In genomic region chr4:135090613-135091012, GRCm38 (mm10) we compare ENCODE assay signal across 25 mouse cellular contexts. TPM values are rescaled to one million over a fixed set of nuclear protein-coding genes. Genes with fewer than 3 reads are reported as not detected.
A peak's percentile ranks its signal among the peaks of the same experiment; 100 is the strongest.
DNase-seq lines count a peak whose midpoint lies in the region; ATAC-seq and TF ChIP-seq lines count a peak whose summit lies in the region.
"Had no signal": no experiment of that assay in that cellular context is flagged by ENCODE, and none has a peak within 500 bp of the region (broad histone marks: within the 10 kb centered on the region; RNA-seq: fewer than 3 reads in every experiment).

No protein-coding gene starts in this region.

- no peaks in the 10 kb centered on the region for H3K27me3 ChIP-seq in hindbrain, postnatal 0 days (ENCODE audit: insufficient read depth, low read length)
- no peaks in the 10 kb centered on the region for H3K27me3 ChIP-seq in hindbrain, embryonic 12.5 days
- no peaks in the 10 kb centered on the region for H3K27me3 ChIP-seq in midbrain, embryonic 13.5 days
- H3K27me3 ChIP-seq in liver, embryonic 11.5 days (replicated peaks; ENCODE audit: control insufficient read depth, insufficient read depth, low read length), result no peaks in the 10 kb centered on the region

- no peaks in the 10 kb centered on the region for H3K36me3 ChIP-seq in hindbrain, postnatal 0 days (ENCODE audit: insufficient read depth, low read length)
- no peaks in the 10 kb centered on the region for H3K36me3 ChIP-seq in hindbrain, embryonic 12.5 days
- no peaks in the 10 kb centered on the region for H3K36me3 ChIP-seq in midbrain, embryonic 13.5 days
- no peaks in the 10 kb centered on the region for H3K36me3 ChIP-seq in liver, embryonic 11.5 days (ENCODE audit: control insufficient read depth, insufficient read depth, low read length)
- H3K36me3 ChIP-seq: embryonic facial prominence, embryonic 13.5 days; forebrain, embryonic 10.5 days; hindbrain, embryonic 13.5 days had no signal

- no peaks in the 10 kb centered on the region for H3K4me1 ChIP-seq in hindbrain, postnatal 0 days (ENCODE audit: insufficient read depth, low read length)
- H3K4me1 ChIP-seq in hindbrain, embryonic 12.5 days, result no peaks in the 10 kb centered on the region
- no peaks in the 10 kb centered on the region for H3K4me1 ChIP-seq in midbrain, embryonic 13.5 days (replicated peaks)
- H3K4me1 ChIP-seq in liver, embryonic 11.5 days (replicated peaks; ENCODE audit: control insufficient read depth, insufficient read depth, low read length), result no peaks in the 10 kb centered on the region
- H3K4me1 ChIP-seq: forebrain, embryonic 13.5 days; hindbrain, embryonic 13.5 days had no signal

- peak; percentile 8 for DNase-seq in hindbrain, postnatal 0 days (ENCODE audit: low spot score)
- peak; percentile 53 for DNase-seq in retina, embryonic 14.5 days (ENCODE audit: low spot score)
- DNase-seq in liver, embryonic 11.5 days (ENCODE audit: low spot score), result no peak
- DNase-seq: adrenal gland, adult 2 months; adrenal gland, postnatal 14 days; cerebellum, adult 11 months; cerebellum, adult 2 months; cerebellum, adult 9-11 months; cerebellum, postnatal 36 days; gastrocnemius, postnatal 10 days; gastrocnemius, postnatal 36 days; heart, adult 11 months had no signal

- no peak for TF ChIP-seq CTCF in hindbrain, postnatal 0 days (IDR thresholded peaks at IDR 0.05; ENCODE audit: low read depth)

- WGBS in hindbrain, postnatal 0 days, result 75% methylated on average over 13 of the region's 13 CpGs
- WGBS in hindbrain, embryonic 12.5 days, result 81% methylated on average over 13 of the region's 13 CpGs
- 83% methylated on average over 13 of the region's 13 CpGs for WGBS in midbrain, embryonic 13.5 days
- 72% methylated on average over 13 of the region's 13 CpGs for WGBS in liver, embryonic 11.5 days

- no peak for ATAC-seq in hindbrain, postnatal 0 days
- no peak for ATAC-seq in hindbrain, embryonic 12.5 days (ENCODE audit: low FRiP score)
- ATAC-seq in common myeloid progenitor, adult 5-6 weeks (replicated peaks; ENCODE audit: low read depth, poor library complexity, severe bottlenecking), result 0 out of 2 replicates have a peak, but pooled peaks have one; percentile 19
- peak; percentile 25; the same call in 1 of the 2 replicates for ATAC-seq in granulocyte monocyte progenitor cell, adult 5-6 weeks (replicated peaks; ENCODE audit: poor library complexity, severe bottlenecking)
- ATAC-seq in midbrain, embryonic 13.5 days, result no peak
- no peak for ATAC-seq in liver, embryonic 11.5 days (replicated peaks; ENCODE audit: low FRiP score)
- ATAC-seq: CD4-positive, CD25-positive, alpha-beta regulatory T cell, adult 4 months; forebrain, embryonic 13.5 days; forebrain, embryonic 16.5 days; hindbrain, embryonic 16.5 days; inflammation-experienced regulatory T-cells, adult 6 months had no signal

- H3K4me3 ChIP-seq in hindbrain, postnatal 0 days (ENCODE audit: low read length), result no peak overlapping the region
- H3K4me3 ChIP-seq in hindbrain, embryonic 12.5 days, result no peak overlapping the region
- no peak overlapping the region for H3K4me3 ChIP-seq in midbrain, embryonic 13.5 days (replicated peaks)
- no peak overlapping the region for H3K4me3 ChIP-seq in liver, embryonic 11.5 days (ENCODE audit: low read depth, low read length)
- H3K4me3 ChIP-seq: embryonic facial prominence, embryonic 13.5 days; forebrain, embryonic 10.5 days; forebrain, embryonic 13.5 days; hindbrain, embryonic 13.5 days had no signal

- H3K27ac ChIP-seq in hindbrain, postnatal 0 days, result no peak overlapping the region
- H3K27ac ChIP-seq in hindbrain, embryonic 12.5 days, result no peak overlapping the region
- no peak overlapping the region for H3K27ac ChIP-seq in midbrain, embryonic 13.5 days
- no peak overlapping the region for H3K27ac ChIP-seq in liver, embryonic 11.5 days (ENCODE audit: low read depth, low read length)
- H3K27ac ChIP-seq: embryonic facial prominence, embryonic 13.5 days; forebrain, embryonic 10.5 days; forebrain, embryonic 13.5 days; hindbrain, embryonic 13.5 days had no signal

- no peak overlapping the region for H3K4me2 ChIP-seq in hindbrain, postnatal 0 days (ENCODE audit: low read depth, low read length)
- H3K4me2 ChIP-seq in hindbrain, embryonic 12.5 days (replicated peaks), result no peak overlapping the region
- H3K4me2 ChIP-seq in midbrain, embryonic 13.5 days (replicated peaks), result no peak overlapping the region
- no peak overlapping the region for H3K4me2 ChIP-seq in liver, embryonic 11.5 days
- H3K4me2 ChIP-seq: embryonic facial prominence, embryonic 13.5 days; forebrain, embryonic 13.5 days; heart, embryonic 11.5 days; hindbrain, embryonic 13.5 days had no signal

- no peak overlapping the region for H3K9ac ChIP-seq in hindbrain, postnatal 0 days (replicated peaks; ENCODE audit: low read length)
- no peak overlapping the region for H3K9ac ChIP-seq in hindbrain, embryonic 12.5 days
- H3K9ac ChIP-seq in midbrain, embryonic 13.5 days (replicated peaks), result no peak overlapping the region
- no peak overlapping the region for H3K9ac ChIP-seq in liver, embryonic 11.5 days (ENCODE audit: low read depth, low read length)
- H3K9ac ChIP-seq: embryonic facial prominence, embryonic 13.5 days; forebrain, embryonic 13.5 days; hindbrain, embryonic 13.5 days had no signal

- no peaks in the 10 kb centered on the region for H3K9me3 ChIP-seq in hindbrain, postnatal 0 days (ENCODE audit: low read length)
- no peaks in the 10 kb centered on the region for H3K9me3 ChIP-seq in hindbrain, embryonic 12.5 days (replicated peaks)
- H3K9me3 ChIP-seq in midbrain, embryonic 13.5 days, result no peaks in the 10 kb centered on the region
- no peaks in the 10 kb centered on the region for H3K9me3 ChIP-seq in liver, embryonic 11.5 days (ENCODE audit: control insufficient read depth, low read length)
- H3K9me3 ChIP-seq: embryonic facial prominence, embryonic 13.5 days; forebrain, embryonic 10.5 days; forebrain, embryonic 13.5 days had no signal

RNA-seq across cellular contexts. Expression of gene Runx3, which starts 29.8 kb away (rescaled TPM):
- total RNA-seq in hindbrain, postnatal 0 days (2014; rRNA removed), result not detected in 2 replicates
- not detected in 2 replicates for polyA plus RNA-seq in hindbrain, postnatal 0 days (2015; fragmentation: Nextera tagmentation; extraction: Ambion mirVana)
- polyA plus RNA-seq in hindbrain, embryonic 12.5 days (2016; fragmentation: Nextera tagmentation; extraction: Ambion mirVana), result 0.19 and 0.29 TPM in 2 replicates
- 8.9 and 20.1 TPM in 2 replicates for total RNA-seq in common myeloid progenitor, adult 5-6 weeks (2017)
- total RNA-seq in granulocyte monocyte progenitor cell, adult 5-6 weeks (2014; fragmentation: Nextera tagmentation), result 45.8 and 50.6 TPM in 2 replicates
- total RNA-seq in granulocyte monocyte progenitor cell, adult 5-6 weeks (2017), result 5.8 and 7.2 TPM in 2 replicates
- not detected in 2 replicates for polyA plus RNA-seq in midbrain, embryonic 13.5 days (2015; fragmentation: Nextera tagmentation; extraction: Ambion mirVana)
- 0.71 and 0.82 TPM in 2 replicates for polyA plus RNA-seq in liver, embryonic 11.5 days (2014; fragmentation: Nextera tagmentation; extraction: Ambion mirVana)
- polyA plus RNA-seq: cerebellum, adult 2 months; forebrain, embryonic 13.5 days; forebrain, embryonic 16.5 days; heart, embryonic 11.5 days; hindbrain, embryonic 16.5 days had no signal

Comparison
In these comparisons a context has a peak if more than half of its experiments do, and no peak if none do; other contexts are left out.
1. ATAC-seq: peak in common myeloid progenitor, adult 5-6 weeks (single experiment) and granulocyte monocyte progenitor cell, adult 5-6 weeks (single experiment); none in hindbrain, postnatal 0 days (single experiment), hindbrain, embryonic 12.5 days (single experiment), midbrain, embryonic 13.5 days (single experiment) and liver, embryonic 11.5 days (single experiment).